Mouse (Mus musculus): Measurements from ENCODE around the gene Eif3m. TPM values are rescaled to one million over a fixed set of nuclear protein-coding genes. Genes with fewer than 3 reads are reported as not detected.
A peak's percentile ranks its signal among the peaks of the same experiment; 100 is the strongest.

Gene Eif3m
- polyA plus RNA-seq, 1 experiment = 46.0 TPM

DNA sequence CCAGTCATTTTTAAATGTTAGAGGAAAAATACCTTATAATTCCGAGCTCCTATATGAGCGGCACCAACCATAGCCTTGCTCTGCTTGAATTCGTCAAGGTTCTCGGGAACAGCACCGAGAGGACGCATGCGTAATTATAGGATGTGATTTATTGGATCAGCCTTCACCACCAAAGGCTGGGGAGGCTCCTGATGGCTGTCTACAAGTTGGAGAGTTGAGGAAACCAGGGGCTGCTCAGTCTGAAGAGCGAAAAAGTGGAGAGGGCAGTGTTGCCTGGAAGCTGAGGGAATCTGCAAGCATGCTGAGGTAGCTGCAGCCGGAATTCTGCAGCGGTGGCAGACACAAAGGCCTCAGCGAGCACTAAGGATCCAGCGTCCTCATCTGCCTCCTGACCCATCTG is 4.4 kb upstream of the Eif3m start:
- WGBS = 97% methylated on average over 12 of the region's 12 CpGs
- peak overlapping the region; percentile 60 for H3K27ac ChIP-seq (ENCODE audit: control insufficient read depth, insufficient read depth, low read length)
- H3K36me3 ChIP-seq (ENCODE audit: control insufficient read depth, insufficient read depth, low read length) = no peaks in the 10 kb centered on the region
- no peak for DNase-seq
- TF ChIP-seq POLR2A (IDR thresholded peaks at IDR 0.05; ENCODE audit: control insufficient read depth, extremely low read depth, insufficient read depth, low read length, poor library complexity) = no peak
- TF ChIP-seq CTCF (IDR thresholded peaks at IDR 0.05; ENCODE audit: borderline replicate concordance, control insufficient read depth, extremely low read depth, insufficient read depth, low read length, poor library complexity) = no peak
- peaks cover 8% of the 10 kb centered on the region for H3K4me1 ChIP-seq (replicated peaks; ENCODE audit: control insufficient read depth, insufficient read depth, low read length)
- no peaks in the 10 kb centered on the region for H3K27me3 ChIP-seq (ENCODE audit: control insufficient read depth, insufficient read depth, low read length)
- no peak overlapping the region for H3K4me3 ChIP-seq (ENCODE audit: control insufficient read depth, insufficient read depth, low read length)

DNA sequence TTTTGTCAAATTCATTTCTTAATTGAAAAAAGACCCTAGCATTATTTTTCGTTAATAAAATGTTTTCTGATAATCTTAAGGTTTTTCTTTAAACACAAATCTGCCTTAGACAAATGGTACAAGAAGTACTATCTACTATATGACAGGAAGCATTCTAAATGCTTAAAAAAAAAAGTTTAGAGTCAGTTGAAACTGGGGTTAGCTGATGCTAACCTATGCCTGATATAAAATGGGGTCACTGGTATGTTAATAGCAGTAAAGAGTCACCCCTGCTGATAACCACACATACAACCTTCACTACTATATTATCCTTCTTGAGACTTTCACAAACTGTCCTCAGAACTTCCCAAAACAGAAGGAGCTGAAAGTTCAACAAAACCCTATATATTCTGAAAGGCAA is 2.6 kb upstream of the Eif3m start:
- DNase-seq = no peak
- Histone ChIP-seq H3K27ac (ENCODE audit: control insufficient read depth, insufficient read depth, low read length) (no peak overlapping the region), H3K4me3 (ENCODE audit: control insufficient read depth, insufficient read depth, low read length) (no peak overlapping the region), H3K36me3 (ENCODE audit: control insufficient read depth, insufficient read depth, low read length) (no peaks in the 10 kb centered on the region), H3K27me3 (ENCODE audit: control insufficient read depth, insufficient read depth, low read length) (no peaks in the 10 kb centered on the region), H3K4me1 (replicated peaks; ENCODE audit: control insufficient read depth, insufficient read depth, low read length) (peaks cover 11% of the 10 kb centered on the region)
- 93% methylated on average over 1 of the region's 1 CpGs for WGBS
- TF ChIP-seq POLR2A (IDR thresholded peaks at IDR 0.05; ENCODE audit: control insufficient read depth, extremely low read depth, insufficient read depth, low read length, poor library complexity) (no peak), CTCF (IDR thresholded peaks at IDR 0.05; ENCODE audit: borderline replicate concordance, control insufficient read depth, extremely low read depth, insufficient read depth, low read length, poor library complexity) (no peak)

DNA sequence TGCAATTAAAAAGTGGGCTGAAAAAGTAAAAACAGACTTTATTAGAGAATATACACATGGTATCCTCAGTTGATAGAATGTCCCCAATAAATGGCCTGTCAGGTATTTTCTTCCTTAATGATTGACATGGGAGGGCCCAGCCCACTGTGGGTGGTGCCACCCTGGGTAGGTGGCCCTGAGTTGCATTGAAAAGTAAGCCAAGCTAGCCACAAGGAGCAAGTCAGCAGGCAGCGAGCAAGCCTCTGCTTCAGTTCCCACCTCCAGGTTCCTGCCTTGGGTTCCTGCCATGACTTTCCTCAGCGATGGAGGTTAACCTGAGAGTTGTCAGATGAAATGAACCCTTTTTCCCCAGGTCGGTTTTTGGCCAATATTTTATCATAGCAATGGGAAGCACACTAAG is 922 bp upstream of the Eif3m start:
- WGBS = 90% methylated on average over 3 of the region's 3 CpGs
- no peak for DNase-seq
- no peak overlapping the region for H3K27ac ChIP-seq (ENCODE audit: control insufficient read depth, insufficient read depth, low read length)

GRCm38 (mm10) chr2:105016192-105016966 is 501 bp downstream of the Eif3m start:
- WGBS = under 1% methylated on average over 43 of the region's 43 CpGs
- Histone ChIP-seq H3K27ac (ENCODE audit: control insufficient read depth, insufficient read depth, low read length) (no peak overlapping the region), H3K36me3 (ENCODE audit: control insufficient read depth, insufficient read depth, low read length) (peaks cover 24% of the 10 kb centered on the region), H3K4me3 (ENCODE audit: control insufficient read depth, insufficient read depth, low read length) (peak overlapping the region; percentile 88), H3K4me1 (replicated peaks; ENCODE audit: control insufficient read depth, insufficient read depth, low read length) (peaks cover 6% of the 10 kb centered on the region), H3K27me3 (ENCODE audit: control insufficient read depth, insufficient read depth, low read length) (no peaks in the 10 kb centered on the region)
- no peak for TF ChIP-seq CTCF (IDR thresholded peaks at IDR 0.05; ENCODE audit: borderline replicate concordance, control insufficient read depth, extremely low read depth, insufficient read depth, low read length, poor library complexity)
- no peak for TF ChIP-seq POLR2A (IDR thresholded peaks at IDR 0.05; ENCODE audit: control insufficient read depth, extremely low read depth, insufficient read depth, low read length, poor library complexity)
- DNase-seq = no peak

More for the DNA sequence above, 922 bp upstream of the Eif3m start:
- Histone ChIP-seq H3K27me3 (ENCODE audit: control insufficient read depth, insufficient read depth, low read length) (no peaks in the 10 kb centered on the region), H3K4me3 (ENCODE audit: control insufficient read depth, insufficient read depth, low read length) (no peak overlapping the region), H3K36me3 (ENCODE audit: control insufficient read depth, insufficient read depth, low read length) (peaks cover 10% of the 10 kb centered on the region), H3K4me1 (replicated peaks; ENCODE audit: control insufficient read depth, insufficient read depth, low read length) (peaks cover 11% of the 10 kb centered on the region)
- TF ChIP-seq CTCF (IDR thresholded peaks at IDR 0.05; ENCODE audit: borderline replicate concordance, control insufficient read depth, extremely low read depth, insufficient read depth, low read length, poor library complexity) = no peak
- TF ChIP-seq POLR2A (IDR thresholded peaks at IDR 0.05; ENCODE audit: control insufficient read depth, extremely low read depth, insufficient read depth, low read length, poor library complexity) = no peak

- Histone ChIP-seq H3K4me1 (replicated peaks; ENCODE audit: control insufficient read depth, insufficient read depth, low read length) (peaks cover 2% of the 10 kb centered on the region; the same call in 1 of the 2 replicates), H3K27me3 (ENCODE audit: control insufficient read depth, insufficient read depth, low read length) (no peaks in the 10 kb centered on the region), H3K4me3 (ENCODE audit: control insufficient read depth, insufficient read depth, low read length) (no peak overlapping the region), H3K27ac (ENCODE audit: control insufficient read depth, insufficient read depth, low read length) (no peak overlapping the region), H3K36me3 (ENCODE audit: control insufficient read depth, insufficient read depth, low read length) (peaks cover 75% of the 10 kb centered on the region)
- DNase-seq = no peak
- no peak for TF ChIP-seq POLR2A (IDR thresholded peaks at IDR 0.05; ENCODE audit: control insufficient read depth, extremely low read depth, insufficient read depth, low read length, poor library complexity)
- no peak for TF ChIP-seq CTCF (IDR thresholded peaks at IDR 0.05; ENCODE audit: borderline replicate concordance, control insufficient read depth, extremely low read depth, insufficient read depth, low read length, poor library complexity)
Observed at GRCm38 (mm10) chr2:105007236-105007635, 9.6 kb downstream of the Eif3m start.

DNA sequence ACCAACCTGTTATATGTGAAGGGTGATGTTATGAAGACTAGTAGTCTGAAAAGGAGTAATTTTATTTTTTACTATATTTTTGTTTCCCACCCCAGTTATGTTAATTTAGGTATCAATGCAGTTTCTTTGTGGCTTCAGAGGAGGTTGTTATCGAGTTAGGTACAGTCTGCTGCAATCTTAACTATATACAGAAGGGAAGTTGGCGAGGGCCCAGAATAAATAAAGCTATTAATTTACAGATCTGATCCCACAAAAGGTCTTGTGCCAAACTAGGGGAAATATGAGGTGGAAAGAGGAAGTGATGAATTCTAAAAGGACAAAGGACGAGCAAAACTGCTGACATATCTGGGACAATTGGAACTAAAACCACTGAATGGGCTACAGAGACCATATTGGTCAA is 20.7 kb downstream of the Eif3m start:
- no peak for DNase-seq
- no peaks in the 10 kb centered on the region for H3K27me3 ChIP-seq (ENCODE audit: control insufficient read depth, insufficient read depth, low read length)
- H3K4me1 ChIP-seq (replicated peaks; ENCODE audit: control insufficient read depth, insufficient read depth, low read length) = no peaks in the 10 kb centered on the region
- H3K27ac ChIP-seq (ENCODE audit: control insufficient read depth, insufficient read depth, low read length) = no peak overlapping the region
- no peak overlapping the region for H3K4me3 ChIP-seq (ENCODE audit: control insufficient read depth, insufficient read depth, low read length)
- no peak for TF ChIP-seq POLR2A (IDR thresholded peaks at IDR 0.05; ENCODE audit: control insufficient read depth, extremely low read depth, insufficient read depth, low read length, poor library complexity)
- TF ChIP-seq CTCF (IDR thresholded peaks at IDR 0.05; ENCODE audit: borderline replicate concordance, control insufficient read depth, extremely low read depth, insufficient read depth, low read length, poor library complexity) = no peak
- peaks cover 12% of the 10 kb centered on the region for H3K36me3 ChIP-seq (ENCODE audit: control insufficient read depth, insufficient read depth, low read length)
- 85% methylated on average over 3 of the region's 3 CpGs for WGBS

Measured in thymus, adult 2 months (tissue).